Mouse (Mus musculus) lung, postnatal 0 days (tissue): ENCODE data around the gene Tmem25. TPM values are rescaled to one million over a fixed set of nuclear protein-coding genes. Genes with fewer than 3 reads are reported as not detected.

Source experiments
- ATAC-seq: fragments of 200-750 bp; cut with Nextera tagmentation; 2 replicates; pipeline ENCODE4 v1.8.0; 2017; ENCODE audit warnings: moderate library complexity
- DNase-seq: peaks from one replicate; pipeline ENCODE4 v3.0.0-alpha.2; 2016; ENCODE audit warnings: low spot score
- H3K27ac ChIP-seq: fragments of 300-500 bp; sonication (generic); 2 replicates; pipeline ENCODE4 v1.5.1; 2014; ENCODE audit warnings: antibody characterized with exemption, mild to moderate bottlenecking, low read length, mixed read lengths
- H3K27me3 ChIP-seq: fragments of 300-500 bp; sonication (generic); replicated peaks from 2 replicates; pipeline ENCODE4 v1.6.1; 2014; ENCODE audit warnings: low read length, mixed read lengths; ENCODE audit not compliant: insufficient read depth
- H3K36me3 ChIP-seq: fragments of 300-500 bp; sonication (generic); 2 replicates; pipeline ENCODE4 v1.6.1; 2014; ENCODE audit warnings: low read length, mixed read lengths; ENCODE audit not compliant: insufficient read depth
- H3K4me1 ChIP-seq: fragments of 300-500 bp; sonication (generic); 2 replicates; pipeline ENCODE4 v1.6.1; 2014; ENCODE audit warnings: antibody characterized with exemption, low read depth, low read length, mixed read lengths; ENCODE audit not compliant: insufficient read depth
- H3K4me2 ChIP-seq: fragments of 300-500 bp; sonication (generic); replicated peaks from 2 replicates; pipeline ENCODE4 v1.6.1; 2014; ENCODE audit warnings: low read depth, mild to moderate bottlenecking, low read length, moderate library complexity, mixed read lengths
- H3K4me3 ChIP-seq: fragments of 300-500 bp; sonication (generic); 2 replicates; pipeline ENCODE4 v1.5.1; 2014; ENCODE audit warnings: low read depth, low read length
- H3K9ac ChIP-seq: fragments of 300-500 bp; sonication (generic); replicated peaks from 2 replicates; pipeline ENCODE4 v1.6.1; 2014; ENCODE audit warnings: low read depth, mild to moderate bottlenecking
- H3K9me3 ChIP-seq: fragments of 300-500 bp; sonication (generic); 2 replicates; pipeline ENCODE4 v1.6.1; 2016; ENCODE audit warnings: low read length, mixed read lengths
- CTCF ChIP-seq: IDR thresholded peaks from 2 replicates; pipeline ENCODE4 v1.5.1; 2016; ENCODE audit warnings: antibody characterized with exemption, mild to moderate bottlenecking
- EP300 ChIP-seq: IDR thresholded peaks from 2 replicates; pipeline ENCODE4 v1.6.1; 2016; ENCODE audit warnings: antibody characterized with exemption, mild to moderate bottlenecking, control low read depth
- WGBS: fragments of 180-500 bp; shearing (Covaris S2); extraction: QIAGEN DNeasy Blood & Tissue Kit; methylation state at CpG from one replicate; pipeline ENCODE4 v1.1.7; 2014; 5-methylcytosine and 5-hydroxymethylcytosine counted together
- polyA plus RNA-seq: library from polyadenylated mRNA; unstranded; fragments of >200 nt; fragmentation: Nextera tagmentation; extraction: Ambion mirVana; gene quantifications from 2 replicates; pipeline ENCODE4 v1.2.1, GENCODE M21; 2015

Gene Tmem25
- polyA plus RNA-seq, 1 experiment from 2014 or later, result 0.91 TPM

- H3K27ac ChIP-seq, result no peak overlapping the region
These were observed 29.8 kb upstream of the Tmem25 start for GRCm38 (mm10) chr9:44828944-44829343.

GRCm38 (mm10) chr9:44826660-44827059 lies 27.6 kb upstream of the Tmem25 start:
- peaks cover 58% of the 10 kb centered on the region for H3K36me3 ChIP-seq
- peak; percentile 42 for DNase-seq
- peak; percentile 71 for ATAC-seq

More at GRCm38 (mm10) chr9:44828944-44829343, 29.8 kb upstream of the Tmem25 start:
- H3K4me1 ChIP-seq, result no peaks in the 10 kb centered on the region
- no peaks in the 10 kb centered on the region for H3K27me3 ChIP-seq
- no peak overlapping the region for H3K4me3 ChIP-seq
- WGBS, result 94% methylated on average over 11 of the region's 11 CpGs
- DNase-seq (no peak), ATAC-seq (no peak)
- no peak overlapping the region for H3K9ac ChIP-seq
- peaks cover 44% of the 10 kb centered on the region for H3K36me3 ChIP-seq
- no peak overlapping the region for H3K4me2 ChIP-seq
- TF ChIP-seq CTCF, result no peak
- no peak for TF ChIP-seq EP300
- no peaks in the 10 kb centered on the region for H3K9me3 ChIP-seq

GRCm38 (mm10) chr9:44819920-44820827 lies 21.1 kb upstream of the Tmem25 start:
- H3K27ac ChIP-seq, result no peak overlapping the region
- H3K9ac ChIP-seq, result no peak overlapping the region
- H3K4me1 ChIP-seq, result no peaks in the 10 kb centered on the region
- 88% methylated on average over 15 of the region's 15 CpGs for WGBS
- no peak for TF ChIP-seq EP300
- no peak for TF ChIP-seq CTCF
- no peaks in the 10 kb centered on the region for H3K9me3 ChIP-seq
- no peak for ATAC-seq
- no peak overlapping the region for H3K4me3 ChIP-seq
- H3K36me3 ChIP-seq, result peaks cover 86% of the 10 kb centered on the region
- no peaks in the 10 kb centered on the region for H3K27me3 ChIP-seq
- H3K4me2 ChIP-seq, result no peak overlapping the region
- no peak for DNase-seq

More at GRCm38 (mm10) chr9:44826660-44827059, 27.6 kb upstream of the Tmem25 start:
- no peak overlapping the region for H3K4me2 ChIP-seq
- no peak overlapping the region for H3K27ac ChIP-seq
- H3K9ac ChIP-seq, result no peak overlapping the region
- no peaks in the 10 kb centered on the region for H3K4me1 ChIP-seq
- TF ChIP-seq CTCF (no peak), EP300 (0 out of 2 replicates have a peak, but pooled peaks have one; percentile 21)
- 72% methylated on average over 7 of the region's 7 CpGs for WGBS
- H3K9me3 ChIP-seq, result no peaks in the 10 kb centered on the region
- H3K4me3 ChIP-seq, result no peak overlapping the region
- H3K27me3 ChIP-seq, result no peaks in the 10 kb centered on the region

- TF ChIP-seq EP300 (no peak), CTCF (no peak)
- Histone ChIP-seq H3K4me1 (no peaks in the 10 kb centered on the region), H3K27me3 (no peaks in the 10 kb centered on the region), H3K27ac (no peak overlapping the region), H3K36me3 (peaks cover 85% of the 10 kb centered on the region), H3K9ac (no peak overlapping the region), H3K4me3 (no peak overlapping the region), H3K4me2 (no peak overlapping the region), H3K9me3 (no peaks in the 10 kb centered on the region)
- DNase-seq (no peak), ATAC-seq (no peak)
- WGBS, result 78% methylated on average over 5 of the region's 5 CpGs
These were observed 18.4 kb upstream of the Tmem25 start for GRCm38 (mm10) chr9:44817522-44817921.

- Histone ChIP-seq H3K27ac (no peak overlapping the region), H3K36me3 (peaks cover 83% of the 10 kb centered on the region), H3K9me3 (no peaks in the 10 kb centered on the region), H3K4me2 (no peak overlapping the region), H3K9ac (no peak overlapping the region), H3K27me3 (no peaks in the 10 kb centered on the region), H3K4me3 (no peak overlapping the region), H3K4me1 (no peaks in the 10 kb centered on the region)
- TF ChIP-seq EP300 (no peak), CTCF (no peak)
- DNase-seq (no peak), ATAC-seq (no peak)
- 95% methylated on average over 8 of the region's 8 CpGs for WGBS
These were observed 15.1 kb upstream of the Tmem25 start for GRCm38 (mm10) chr9:44814179-44814578.

GRCm38 (mm10) chr9:44810316-44810715 lies 11.2 kb upstream of the Tmem25 start:
- H3K4me1 ChIP-seq, result no peaks in the 10 kb centered on the region
- TF ChIP-seq CTCF (no peak), EP300 (no peak)
- no peak overlapping the region for H3K27ac ChIP-seq
- no peaks in the 10 kb centered on the region for H3K27me3 ChIP-seq
- H3K36me3 ChIP-seq, result peaks cover 71% of the 10 kb centered on the region
- no peak overlapping the region for H3K9ac ChIP-seq
- H3K4me3 ChIP-seq, result no peak overlapping the region
- H3K9me3 ChIP-seq, result no peaks in the 10 kb centered on the region
- WGBS, result 75% methylated on average over 10 of the region's 10 CpGs
- no peak for ATAC-seq
- no peak for DNase-seq
- no peak overlapping the region for H3K4me2 ChIP-seq
